Mouse (Mus musculus) lung, adult 2 months (tissue): ENCODE results near the gene Ttc23.

Experiments used
- CTCF ChIP-seq: fragments of 200-500 bp; IDR thresholded peaks from 2 replicates; pipeline ENCODE4 v1.5.1; 2011; ENCODE audit warnings: mild to moderate bottlenecking, low read length, control low read depth; ENCODE audit not compliant: insufficient read depth
- POLR2A ChIP-seq: fragments of 200-500 bp; IDR thresholded peaks from 2 replicates; pipeline ENCODE4 v1.6.1; 2011; ENCODE audit warnings: low read depth, mild to moderate bottlenecking, control low read depth, low read length, borderline replicate concordance; ENCODE audit errors: extremely low read depth

GRCm38 (mm10) chr7:67769487-67769886 lies 122.3 kb downstream of the Ttc23 start:
- no peak for TF ChIP-seq POLR2A
- TF ChIP-seq CTCF, result no peak
